Mouse (Mus musculus): Measurements from ENCODE around the gene Satb2.

DNA sequence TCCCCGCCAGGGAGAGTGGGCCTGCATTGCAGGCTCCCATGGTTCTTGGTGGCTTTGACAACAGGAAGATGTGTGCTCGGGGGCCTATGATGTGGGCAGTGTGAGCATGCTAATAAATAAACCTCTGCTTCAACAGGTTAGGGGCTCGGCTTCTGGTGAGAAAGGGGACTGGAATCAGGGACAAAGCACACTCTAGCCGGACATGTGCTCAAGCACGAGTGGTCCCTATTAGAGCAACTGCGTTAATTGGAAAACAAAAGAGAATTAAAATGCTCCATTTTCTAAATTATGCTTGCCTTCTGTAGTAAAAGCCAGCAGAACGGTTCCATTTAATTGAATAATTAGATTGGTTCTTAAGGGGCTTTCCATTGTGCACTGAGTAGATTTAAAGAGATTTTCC lies 177.8 kb downstream of the Satb2 start:
- TF ChIP-seq CTCF (IDR thresholded peaks at IDR 0.05; ENCODE audit: extremely low read depth, insufficient read depth, low read length) (no peak), POLR2A (IDR thresholded peaks at IDR 0.05; ENCODE audit: extremely low read depth, insufficient read depth, low read length) (no peak)
